Mouse (Mus musculus) right cerebral cortex, postnatal 36 days (tissue): ENCODE data around the gene Gpr158.
A peak's percentile ranks its signal among the peaks of the same experiment; 100 is the strongest.
"Not testable (repeated sequence)": the region's sequence is repeated elsewhere in the genome, so short reads cannot be mapped to it uniquely, and the experiment has no call there.

Experiments
- DNase-seq, 2 experiments: peaks; one replicate each; pipeline ENCODE4 v3.0.0; 2022; ENCODE audit warnings: low spot score in 2 of 2, mixed read lengths in 1 of 2

The Gpr158 gene

GRCm38 (mm10) chr2:21367345-21368111 is at the start of gene Gpr158:
Gene Gpr158 (plus strand): TSS chr2:21367542.
- DNase-seq = peak; percentile 89 to 91

GRCm38 (mm10) chr2:21343821-21344220 is 23.5 kb upstream of the Gpr158 start:
- DNase-seq = peak; percentile 29 to 71

- peak in 1 of 2 experiments; percentile 23 for DNase-seq
Observed at GRCm38 (mm10) chr2:21368351-21369170, 1.2 kb downstream of the Gpr158 start.

GRCm38 (mm10) chr2:21369171-21369485 is 1.8 kb downstream of the Gpr158 start:
- DNase-seq = no peak

GRCm38 (mm10) chr2:21369556-21369955 is 2.2 kb downstream of the Gpr158 start:
- peak; percentile 17 to 44 for DNase-seq

- DNase-seq = peak; percentile 29 to 73
Observed at GRCm38 (mm10) chr2:21379516-21379915, 12.2 kb downstream of the Gpr158 start.

GRCm38 (mm10) chr2:21392727-21393126 is 25.4 kb downstream of the Gpr158 start:
- DNase-seq = no peak

- no peak for DNase-seq
Observed at GRCm38 (mm10) chr2:21397347-21397746, 30.0 kb downstream of the Gpr158 start.

GRCm38 (mm10) chr2:21399657-21400056 is 32.3 kb downstream of the Gpr158 start:
- no peak for DNase-seq

- no peak for DNase-seq
Observed at GRCm38 (mm10) chr2:21405617-21406016, 38.3 kb downstream of the Gpr158 start.

- no peak for DNase-seq
Observed at GRCm38 (mm10) chr2:21407443-21407985, 40.2 kb downstream of the Gpr158 start.

- no peak for DNase-seq
Observed at GRCm38 (mm10) chr2:21408821-21409220, 41.5 kb downstream of the Gpr158 start.

GRCm38 (mm10) chr2:21430288-21430687 is 62.9 kb downstream of the Gpr158 start:
- no peak for DNase-seq

GRCm38 (mm10) chr2:21431182-21431581 is 63.8 kb downstream of the Gpr158 start:
- DNase-seq = no peak

GRCm38 (mm10) chr2:21439626-21440025 is 72.3 kb downstream of the Gpr158 start:
- no peak for DNase-seq

GRCm38 (mm10) chr2:21460606-21461005 is 93.3 kb downstream of the Gpr158 start:
- DNase-seq = not testable (repeated sequence)

GRCm38 (mm10) chr2:21474957-21475356 is 107.6 kb downstream of the Gpr158 start:
- DNase-seq = no peak

GRCm38 (mm10) chr2:21496881-21497280 is 129.5 kb downstream of the Gpr158 start:
- no peak for DNase-seq

GRCm38 (mm10) chr2:21497965-21498364 is 130.6 kb downstream of the Gpr158 start:
- DNase-seq = no peak

- DNase-seq = no peak
Observed at GRCm38 (mm10) chr2:21499399-21499798, 132.1 kb downstream of the Gpr158 start.

GRCm38 (mm10) chr2:21507449-21507848 is 140.1 kb downstream of the Gpr158 start:
- DNase-seq = no peak

- no peak for DNase-seq
Observed at GRCm38 (mm10) chr2:21530750-21531149, 163.4 kb downstream of the Gpr158 start.

- peak in 1 of 2 experiments; percentile 28 for DNase-seq
Observed at GRCm38 (mm10) chr2:21619180-21619579, 251.8 kb downstream of the Gpr158 start.
